8 mouse cellular contexts compared by ENCODE assay signal in the genomic region with DNA sequence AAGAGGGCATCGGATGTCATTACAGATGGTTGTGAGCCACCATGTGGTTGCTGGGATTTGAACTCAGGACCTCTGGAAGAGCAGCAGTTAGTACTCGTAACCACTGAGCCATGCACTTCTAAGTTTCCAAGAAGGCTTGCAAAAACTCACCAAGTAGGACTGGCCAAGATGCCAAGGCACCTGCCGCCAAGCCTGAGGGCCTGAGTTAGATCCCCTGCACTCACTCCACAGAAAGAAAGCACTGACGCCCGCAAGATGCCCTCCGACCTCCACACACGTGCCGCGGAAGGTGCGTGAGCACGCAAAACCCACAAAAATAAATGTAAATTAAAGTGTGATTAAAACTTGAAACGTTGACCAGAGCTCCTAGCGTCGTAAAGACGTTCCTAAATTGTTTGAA. TPM values are rescaled to one million over a fixed set of nuclear protein-coding genes. Genes with fewer than 3 reads are reported as not detected.
DNase-seq lines count a peak whose midpoint lies in the region; ATAC-seq and TF ChIP-seq lines count a peak whose summit lies in the region.

No protein-coding gene starts in this region.

- peaks cover 19% of the 10 kb centered on the region for H3K4me1 ChIP-seq in heart, embryonic 12.5 days (replicated peaks)
- H3K4me1 ChIP-seq in ES-E14 (ENCODE audit: control insufficient read depth in 2 of 2, insufficient read depth in 2 of 2, low read length in 2 of 2, poor library complexity in 1 of 2) = peaks cover 0 to 4% of the 10 kb centered on the region in 2 experiments; a peak in 1 of 4 replicates
- H3K4me1 ChIP-seq in forebrain, embryonic 16.5 days (replicated peaks; ENCODE audit: control insufficient read depth, insufficient read depth, low read length) = peaks cover 18% of the 10 kb centered on the region
- peaks cover 42% of the 10 kb centered on the region for H3K4me1 ChIP-seq in liver, embryonic 15.5 days (replicated peaks)

- H3K9ac ChIP-seq in heart, embryonic 12.5 days = peak overlapping the region; percentile 84; the same call in 1 of the 2 replicates
- H3K9ac ChIP-seq in ES-E14 (ENCODE audit: insufficient read depth, low read depth, low read length, poor library complexity, severe bottlenecking) = no peak overlapping the region
- H3K9ac ChIP-seq in forebrain, embryonic 16.5 days (replicated peaks; ENCODE audit: low read depth, low read length) = peak overlapping the region; percentile 72
- H3K9ac ChIP-seq in liver, embryonic 15.5 days = peak overlapping the region; percentile 82

- H3K9me3 ChIP-seq in heart, embryonic 12.5 days (replicated peaks) = no peaks in the 10 kb centered on the region
- H3K9me3 ChIP-seq in ES-E14 (ENCODE audit: control insufficient read depth, insufficient read depth, low read depth, low read length) = no peaks in the 10 kb centered on the region
- H3K9me3 ChIP-seq in forebrain, embryonic 16.5 days (ENCODE audit: control insufficient read depth, low read length) = no peaks in the 10 kb centered on the region
- no peaks in the 10 kb centered on the region for H3K9me3 ChIP-seq in liver, embryonic 15.5 days (replicated peaks)

- intact Hi-C loops in heart, postnatal 36 days (cut with DNase I) = no loop called here

- WGBS in heart, embryonic 12.5 days = 28% methylated on average over 15 of the region's 15 CpGs
- 26% methylated on average over 15 of the region's 15 CpGs for WGBS in forebrain, embryonic 16.5 days
- WGBS in liver, embryonic 15.5 days (ENCODE audit: insufficient replicate concordance) = 25% methylated on average over 15 of the region's 15 CpGs

- H3K27me3 ChIP-seq in heart, embryonic 12.5 days (replicated peaks) = no peaks in the 10 kb centered on the region
- H3K27me3 ChIP-seq in forebrain, embryonic 16.5 days (replicated peaks; ENCODE audit: control insufficient read depth, insufficient read depth, low read length) = no peaks in the 10 kb centered on the region
- no peaks in the 10 kb centered on the region for H3K27me3 ChIP-seq in liver, embryonic 15.5 days

- no peak overlapping the region for H3K27ac ChIP-seq in heart, embryonic 12.5 days (ENCODE audit: poor library complexity, severe bottlenecking)
- no peak overlapping the region for H3K27ac ChIP-seq in ES-E14 (ENCODE audit: insufficient read depth, low read depth, low read length, poor library complexity, severe bottlenecking)
- no peak overlapping the region for H3K27ac ChIP-seq in forebrain, embryonic 16.5 days (ENCODE audit: low read length)
- H3K27ac ChIP-seq in liver, embryonic 15.5 days (replicated peaks) = no peak overlapping the region

- no peak for DNase-seq in heart, postnatal 36 days
- DNase-seq in ES-E14 (ENCODE audit: low read depth, low spot score) (no peak), MN1 (ENCODE audit: low spot score) (no peak)
- no peak for DNase-seq in left cerebral cortex, adult 18-20 months (ENCODE audit: low spot score in 2 of 2)
- DNase-seq in urinary bladder, adult 2 months (ENCODE audit: low spot score) = no peak

- peaks cover 3% of the 10 kb centered on the region; the same call in 1 of the 2 replicates for H3K36me3 ChIP-seq in heart, embryonic 12.5 days
- peaks cover 5% of the 10 kb centered on the region; the same call in 1 of the 2 replicates for H3K36me3 ChIP-seq in ES-E14 (ENCODE audit: control insufficient read depth, insufficient read depth, low read length, poor library complexity, severe bottlenecking)
- H3K36me3 ChIP-seq in forebrain, embryonic 16.5 days (ENCODE audit: control insufficient read depth, insufficient read depth) = no peaks in the 10 kb centered on the region
- H3K36me3 ChIP-seq in liver, embryonic 15.5 days (replicated peaks) = no peaks in the 10 kb centered on the region

- ATAC-seq in heart, embryonic 12.5 days (ENCODE audit: insufficient number of reproducible peaks, low FRiP score) = no peak
- ATAC-seq in forebrain, embryonic 16.5 days = peak; percentile 4; the same call in 1 of the 2 replicates
- ATAC-seq in liver, embryonic 15.5 days (ENCODE audit: insufficient read depth) = no peak

- H3K4me2 ChIP-seq in heart, embryonic 12.5 days = peak overlapping the region; percentile 94
- peak overlapping the region; percentile 89 for H3K4me2 ChIP-seq in forebrain, embryonic 16.5 days (ENCODE audit: low read length)
- H3K4me2 ChIP-seq in liver, embryonic 15.5 days = peak overlapping the region; percentile 100

- peak overlapping the region; percentile 82 for H3K4me3 ChIP-seq in heart, embryonic 12.5 days
- H3K4me3 ChIP-seq in ES-E14 (ENCODE audit: insufficient read depth in 1 of 2, low read depth in 1 of 2, low read length in 2 of 2, poor library complexity in 1 of 2, severe bottlenecking in 1 of 2) = peak overlapping the region; percentile 71 to 86
- peak overlapping the region; percentile 72 for H3K4me3 ChIP-seq in forebrain, embryonic 16.5 days (replicated peaks; ENCODE audit: low read length)
- H3K4me3 ChIP-seq in liver, embryonic 15.5 days (replicated peaks) = peak overlapping the region; percentile 86

- in situ Hi-C loops in ES-E14 (cut with MboI; ENCODE audit: low sequenced_read_pairs in 2 of 2, unreplicated experiment in 2 of 2) = no loop called here

TF ChIP-seq in ES-E14, 5 proteins besides CTCF, POLR2A, EP300 and RAD21:
- no peak for TF ChIP-seq HCFC1 (IDR thresholded peaks at IDR 0.05; ENCODE audit: borderline replicate concordance, insufficient read depth, low read length)
- no peak for TF ChIP-seq ZC3H11A (IDR thresholded peaks at IDR 0.05; ENCODE audit: borderline replicate concordance, low read depth, low read length)

RNA-seq across cellular contexts. Expression of a gene that starts 0.6 kb away (rescaled TPM):
- 40.2 and 40.3 TPM in 2 replicates for polyA plus RNA-seq in heart, embryonic 12.5 days (2016; fragmentation: Nextera tagmentation; extraction: Ambion mirVana)
- 10 to 100 TPM; 82.1 to 83.5 TPM for total RNA-seq in heart, postnatal 36 days (2021)
- 61.0 and 79.8 TPM in 2 replicates for total RNA-seq in ES-E14 (2012; rRNA removed)
- polyA plus RNA-seq in forebrain, embryonic 16.5 days (2015; fragmentation: Nextera tagmentation; extraction: Ambion mirVana) = 35.2 and 35.6 TPM in 2 replicates
- 16.9 and 18.7 TPM in 2 replicates for polyA plus RNA-seq in liver, embryonic 15.5 days (2015; fragmentation: Nextera tagmentation; extraction: Ambion mirVana)
- total RNA-seq in left cerebral cortex, adult 18-20 months (2021) = 10 to 100 TPM; 86.7 to 87.1 TPM
- polyA plus RNA-seq in urinary bladder, adult 2 months (2012; rRNA removed) = 48.3 and 80.7 TPM in 2 replicates

RNA-seq across cellular contexts. Expression of a gene that starts 13.2 kb away (rescaled TPM):
- 1.3 and 1.4 TPM in 2 replicates for polyA plus RNA-seq in heart, embryonic 12.5 days (2016; fragmentation: Nextera tagmentation; extraction: Ambion mirVana)
- 1 to 10 TPM; 2.8 to 3.0 TPM for total RNA-seq in heart, postnatal 36 days (2021)
- total RNA-seq in ES-E14 (2012; rRNA removed) = 0.45 and 0.58 TPM in 2 replicates
- 11.5 and 12.5 TPM in 2 replicates for polyA plus RNA-seq in forebrain, embryonic 16.5 days (2015; fragmentation: Nextera tagmentation; extraction: Ambion mirVana)
- polyA plus RNA-seq in liver, embryonic 15.5 days (2015; fragmentation: Nextera tagmentation; extraction: Ambion mirVana) = 0.31 and 0.36 TPM in 2 replicates
- 10 to 100 TPM; 80.3 to 95.1 TPM for total RNA-seq in left cerebral cortex, adult 18-20 months (2021)
- polyA plus RNA-seq in urinary bladder, adult 2 months (2012; rRNA removed) = 8.4 and 8.7 TPM in 2 replicates
